Mouse (Mus musculus): ENCODE results near the gene Ap1ar. TPM values are rescaled to one million over a fixed set of nuclear protein-coding genes. Genes with fewer than 3 reads are reported as not detected.
A peak's percentile ranks its signal among the peaks of the same experiment; 100 is the strongest.

Gene Ap1ar
- polyA plus RNA-seq, 1 experiment from 2014 or later: 32.2 TPM

GRCm38 (mm10) chr3:127782921-127783320, 54.4 kb downstream of the Ap1ar start:
- 65% methylated on average over 6 of the region's 6 CpGs for WGBS
- Histone ChIP-seq H3K27ac (replicated peaks) (no peak overlapping the region), H3K9ac (ENCODE audit: low read length) (no peak overlapping the region), H3K4me3 (ENCODE audit: low read depth, low read length) (no peak overlapping the region), H3K36me3 (ENCODE audit: control insufficient read depth, insufficient read depth, low read length) (no peaks in the 10 kb centered on the region), H3K4me2 (replicated peaks; ENCODE audit: low read depth) (no peak overlapping the region), H3K4me1 (replicated peaks; ENCODE audit: control insufficient read depth, insufficient read depth) (no peaks in the 10 kb centered on the region), H3K9me3 (ENCODE audit: control insufficient read depth, low read length) (no peaks in the 10 kb centered on the region), H3K27me3 (ENCODE audit: control insufficient read depth, insufficient read depth, low read length) (no peaks in the 10 kb centered on the region)
- ATAC-seq (ENCODE audit: low FRiP score, low TSS enrichment): no peak
- DNase-seq (ENCODE audit: low spot score): no peak
- no peak for TF ChIP-seq CTCF (IDR thresholded peaks at IDR 0.05; ENCODE audit: low read depth)
- TF ChIP-seq EP300 (optimal IDR thresholded peaks at IDR 0.05): no peak

GRCm38 (mm10) chr3:127780921-127781320, 56.4 kb downstream of the Ap1ar start:
- no peak for ATAC-seq (ENCODE audit: low FRiP score, low TSS enrichment)
- no peaks in the 10 kb centered on the region for H3K4me1 ChIP-seq (replicated peaks; ENCODE audit: control insufficient read depth, insufficient read depth)
- no peak overlapping the region for H3K4me2 ChIP-seq (replicated peaks; ENCODE audit: low read depth)
- H3K27ac ChIP-seq (replicated peaks): no peak overlapping the region
- H3K36me3 ChIP-seq (ENCODE audit: control insufficient read depth, insufficient read depth, low read length): no peaks in the 10 kb centered on the region
- no peaks in the 10 kb centered on the region for H3K27me3 ChIP-seq (ENCODE audit: control insufficient read depth, insufficient read depth, low read length)
- H3K9ac ChIP-seq (ENCODE audit: low read length): no peak overlapping the region
- WGBS: 84% methylated on average over 9 of the region's 9 CpGs
- H3K9me3 ChIP-seq (ENCODE audit: control insufficient read depth, low read length): no peaks in the 10 kb centered on the region
- no peak for DNase-seq (ENCODE audit: low spot score)
- TF ChIP-seq EP300 (optimal IDR thresholded peaks at IDR 0.05) (no peak), CTCF (IDR thresholded peaks at IDR 0.05; ENCODE audit: low read depth) (no peak)
- no peak overlapping the region for H3K4me3 ChIP-seq (ENCODE audit: low read depth, low read length)

- DNase-seq (ENCODE audit: low spot score) (peak; percentile 85), ATAC-seq (ENCODE audit: low FRiP score, low TSS enrichment) (peak; percentile 96)
- peak within 1 kb of the TSS; percentile 83 for H3K27ac ChIP-seq (replicated peaks)
- no peaks in the 10 kb centered on the region for H3K4me1 ChIP-seq (replicated peaks; ENCODE audit: control insufficient read depth, insufficient read depth)
- peak within 1 kb of the TSS; percentile 54 for H3K4me3 ChIP-seq (ENCODE audit: low read depth, low read length)
- no peaks in the 10 kb centered on the region for H3K27me3 ChIP-seq (ENCODE audit: control insufficient read depth, insufficient read depth, low read length)
- H3K36me3 ChIP-seq (ENCODE audit: control insufficient read depth, insufficient read depth, low read length): no peaks in the 10 kb centered on the region
- WGBS: under 1% methylated on average over 24 of the region's 24 CpGs
- peak within 1 kb of the TSS; percentile 55 for H3K9ac ChIP-seq (ENCODE audit: low read length)
- H3K9me3 ChIP-seq (ENCODE audit: control insufficient read depth, low read length): no peaks in the 10 kb centered on the region
- no peak for TF ChIP-seq EP300 (optimal IDR thresholded peaks at IDR 0.05)
- TF ChIP-seq CTCF (IDR thresholded peaks at IDR 0.05; ENCODE audit: low read depth): peak; percentile 74
- H3K4me2 ChIP-seq (replicated peaks; ENCODE audit: low read depth): peak within 1 kb of the TSS; percentile 69
Observed at GRCm38 (mm10) chr3:127780021-127780644, 57.2 kb downstream of the Ap1ar start, which contains the start of gene Alpk1. Gene Alpk1, minus strand, starts transcription at chr3:127780527.

GRCm38 (mm10) chr3:127769146-127769545, 68.2 kb downstream of the Ap1ar start:
- 83% methylated on average over 11 of the region's 11 CpGs for WGBS
- ATAC-seq (ENCODE audit: low FRiP score, low TSS enrichment): no peak

DNA sequence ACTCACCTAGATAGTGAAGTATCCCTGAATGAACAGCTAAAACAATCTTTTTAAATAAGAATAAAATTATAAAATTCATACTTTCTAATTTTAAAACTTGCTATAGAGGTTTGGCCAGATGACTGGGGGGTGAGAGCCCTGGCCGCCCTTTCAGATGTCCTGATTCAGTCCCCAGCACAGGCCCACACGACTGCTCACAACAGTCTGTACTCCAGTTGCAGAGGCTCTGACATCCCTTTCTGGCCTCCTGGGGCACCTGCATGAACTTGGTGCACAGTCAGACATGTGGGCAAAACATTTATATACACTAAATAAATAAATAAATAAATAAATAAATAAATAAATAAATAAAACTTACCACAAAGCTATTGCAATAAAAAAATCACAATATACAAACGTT, 71.4 kb downstream of the Ap1ar start:
- H3K9me3 ChIP-seq (ENCODE audit: control insufficient read depth, low read length): no peaks in the 10 kb centered on the region
- H3K9ac ChIP-seq (ENCODE audit: low read length): no peak overlapping the region
- H3K27me3 ChIP-seq (ENCODE audit: control insufficient read depth, insufficient read depth, low read length): no peaks in the 10 kb centered on the region
- no peak overlapping the region for H3K4me2 ChIP-seq (replicated peaks; ENCODE audit: low read depth)
- 72% methylated on average over 3 of the region's 3 CpGs for WGBS
- H3K4me1 ChIP-seq (replicated peaks; ENCODE audit: control insufficient read depth, insufficient read depth): no peaks in the 10 kb centered on the region
- TF ChIP-seq CTCF (IDR thresholded peaks at IDR 0.05; ENCODE audit: low read depth) (no peak), EP300 (optimal IDR thresholded peaks at IDR 0.05) (no peak)
- no peak for ATAC-seq (ENCODE audit: low FRiP score, low TSS enrichment)
- no peak for DNase-seq (ENCODE audit: low spot score)
- H3K27ac ChIP-seq (replicated peaks): no peak overlapping the region
- H3K4me3 ChIP-seq (ENCODE audit: low read depth, low read length): no peak overlapping the region
- H3K36me3 ChIP-seq (ENCODE audit: control insufficient read depth, insufficient read depth, low read length): no peaks in the 10 kb centered on the region

More at GRCm38 (mm10) chr3:127769146-127769545, 68.2 kb downstream of the Ap1ar start:
- TF ChIP-seq CTCF (IDR thresholded peaks at IDR 0.05; ENCODE audit: low read depth) (no peak), EP300 (optimal IDR thresholded peaks at IDR 0.05) (no peak)
- Histone ChIP-seq H3K36me3 (ENCODE audit: control insufficient read depth, insufficient read depth, low read length) (no peaks in the 10 kb centered on the region), H3K4me1 (replicated peaks; ENCODE audit: control insufficient read depth, insufficient read depth) (no peaks in the 10 kb centered on the region), H3K9ac (ENCODE audit: low read length) (no peak overlapping the region), H3K27ac (replicated peaks) (no peak overlapping the region), H3K4me2 (replicated peaks; ENCODE audit: low read depth) (no peak overlapping the region), H3K9me3 (ENCODE audit: control insufficient read depth, low read length) (no peaks in the 10 kb centered on the region), H3K27me3 (ENCODE audit: control insufficient read depth, insufficient read depth, low read length) (no peaks in the 10 kb centered on the region), H3K4me3 (ENCODE audit: low read depth, low read length) (no peak overlapping the region)
- no peak for DNase-seq (ENCODE audit: low spot score)

DNA sequence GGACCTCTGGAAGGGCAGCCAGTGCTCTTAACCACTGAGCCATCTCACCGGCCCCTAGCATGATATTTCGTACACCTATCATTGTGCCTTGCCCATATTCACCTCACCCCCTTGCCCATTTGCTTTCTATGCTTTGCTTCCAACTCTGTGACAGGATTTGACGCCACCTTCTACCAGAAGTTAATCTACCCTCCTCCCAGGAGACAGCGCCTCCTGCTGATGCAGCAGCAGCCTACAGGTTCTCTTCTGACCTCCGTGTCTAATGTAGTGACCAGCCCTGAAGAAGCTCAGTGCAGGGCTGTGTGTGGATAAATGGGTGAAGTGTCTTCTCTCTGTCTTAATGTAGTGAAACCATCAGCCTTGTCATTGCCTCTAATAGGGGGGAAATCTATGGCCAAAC, 72.8 kb downstream of the Ap1ar start:
- Histone ChIP-seq H3K9ac (ENCODE audit: low read length) (no peak overlapping the region), H3K4me1 (replicated peaks; ENCODE audit: control insufficient read depth, insufficient read depth) (no peaks in the 10 kb centered on the region), H3K9me3 (ENCODE audit: control insufficient read depth, low read length) (no peaks in the 10 kb centered on the region), H3K4me3 (ENCODE audit: low read depth, low read length) (no peak overlapping the region), H3K27me3 (ENCODE audit: control insufficient read depth, insufficient read depth, low read length) (no peaks in the 10 kb centered on the region), H3K4me2 (replicated peaks; ENCODE audit: low read depth) (no peak overlapping the region), H3K27ac (replicated peaks) (no peak overlapping the region), H3K36me3 (ENCODE audit: control insufficient read depth, insufficient read depth, low read length) (no peaks in the 10 kb centered on the region)
- WGBS: 67% methylated on average over 5 of the region's 5 CpGs
- ATAC-seq (ENCODE audit: low FRiP score, low TSS enrichment) (no peak), DNase-seq (ENCODE audit: low spot score) (no peak)
- TF ChIP-seq EP300 (optimal IDR thresholded peaks at IDR 0.05): no peak
- TF ChIP-seq CTCF (IDR thresholded peaks at IDR 0.05; ENCODE audit: low read depth): peak; percentile 40
